Mouse (Mus musculus) embryonic facial prominence, embryonic 12.5 days (tissue): ENCODE data around the gene Aprt. TPM values are rescaled to one million over a fixed set of nuclear protein-coding genes. Genes with fewer than 3 reads are reported as not detected.

Experiments
- ATAC-seq: fragments of 200-750 bp; cut with Nextera tagmentation; 2 replicates; pipeline ENCODE4 v1.8.0; 2017; ENCODE audit not compliant: insufficient number of reproducible peaks, insufficient read depth, low FRiP score, low TSS enrichment
- H3K27ac ChIP-seq: fragments of 300-500 bp; sonication (generic); 2 replicates; pipeline ENCODE4 v1.5.1; 2016; ENCODE audit warnings: mild to moderate bottlenecking
- H3K27me3 ChIP-seq: fragments of 300-500 bp; sonication (generic); 2 replicates; pipeline ENCODE4 v1.6.1; 2016; ENCODE audit warnings: mild to moderate bottlenecking, moderate library complexity
- H3K36me3 ChIP-seq: fragments of 300-500 bp; sonication (generic); 2 replicates; pipeline ENCODE4 v1.6.1; 2016; ENCODE audit warnings: mild to moderate bottlenecking
- H3K4me1 ChIP-seq: fragments of 300-500 bp; sonication (generic); 2 replicates; pipeline ENCODE4 v1.6.1; 2016
- H3K4me2 ChIP-seq: fragments of 300-500 bp; sonication (generic); replicated peaks from 2 replicates; pipeline ENCODE4 v1.6.1; 2016; ENCODE audit warnings: mild to moderate bottlenecking, moderate library complexity
- H3K4me3 ChIP-seq: fragments of 300-500 bp; sonication (generic); 2 replicates; pipeline ENCODE4 v1.5.1; 2016; ENCODE audit warnings: mild to moderate bottlenecking
- H3K9ac ChIP-seq: fragments of 300-500 bp; sonication (generic); 2 replicates; pipeline ENCODE4 v1.6.1; 2016; ENCODE audit warnings: mild to moderate bottlenecking, moderate library complexity
- H3K9me3 ChIP-seq: fragments of 300-500 bp; sonication (generic); 2 replicates; pipeline ENCODE4 v1.6.1; 2016; ENCODE audit warnings: mild to moderate bottlenecking, moderate library complexity
- WGBS: fragments of 180-500 bp; shearing (Covaris S2); methylation state at CpG from one replicate; pipeline ENCODE4 v1.1.7; 2016; 5-methylcytosine and 5-hydroxymethylcytosine counted together
- polyA plus RNA-seq: library from polyadenylated mRNA; unstranded; fragments of >200 nt; fragmentation: Nextera tagmentation; extraction: Ambion mirVana; gene quantifications from 2 replicates; pipeline ENCODE4 v1.2.1, GENCODE M21; 2016

Aprt gene
- polyA plus RNA-seq, 1 experiment from 2014 or later = 289 TPM

GRCm38 (mm10) chr8:122610612-122611277 lies 34.0 kb upstream of the Aprt start:
- Histone ChIP-seq H3K36me3 (peaks cover 14% of the 10 kb centered on the region), H3K9me3 (no peaks in the 10 kb centered on the region), H3K9ac (peak overlapping the region; percentile 66), H3K4me2 (peak overlapping the region; percentile 88), H3K4me1 (peaks cover 16% of the 10 kb centered on the region), H3K27me3 (no peaks in the 10 kb centered on the region), H3K4me3 (peak overlapping the region; percentile 76), H3K27ac (0 out of 2 replicates have a peak overlapping the region, but pooled peaks have one; percentile 60)
- ATAC-seq = no peak; the same call in 1 of the 2 replicates
- WGBS = 4% methylated on average over 20 of the region's 20 CpGs

- H3K4me2 ChIP-seq = peak overlapping the region; percentile 88; the same call in 1 of the 2 replicates
- H3K36me3 ChIP-seq = peaks cover 14% of the 10 kb centered on the region
- peak overlapping the region; percentile 76; the same call in 1 of the 2 replicates for H3K4me3 ChIP-seq
- H3K27me3 ChIP-seq = no peaks in the 10 kb centered on the region
- no peak overlapping the region for H3K9ac ChIP-seq
- no peak overlapping the region for H3K27ac ChIP-seq
- no peak for ATAC-seq
- 64% methylated on average over 4 of the region's 4 CpGs for WGBS
- peaks cover 16% of the 10 kb centered on the region for H3K4me1 ChIP-seq
- no peaks in the 10 kb centered on the region for H3K9me3 ChIP-seq
Observed at GRCm38 (mm10) chr8:122610209-122610608, 33.5 kb upstream of the Aprt start.

GRCm38 (mm10) chr8:122606810-122607209 lies 30.1 kb upstream of the Aprt start:
- no peak overlapping the region for H3K4me3 ChIP-seq
- WGBS = 82% methylated on average over 11 of the region's 12 CpGs
- H3K4me1 ChIP-seq = peaks cover 7% of the 10 kb centered on the region
- H3K27me3 ChIP-seq = no peaks in the 10 kb centered on the region
- H3K27ac ChIP-seq = no peak overlapping the region
- no peaks in the 10 kb centered on the region for H3K36me3 ChIP-seq
- H3K9ac ChIP-seq = no peak overlapping the region
- H3K4me2 ChIP-seq = no peak overlapping the region
- ATAC-seq = no peak
- no peaks in the 10 kb centered on the region for H3K9me3 ChIP-seq

GRCm38 (mm10) chr8:122605367-122605766 lies 28.7 kb upstream of the Aprt start:
- no peak overlapping the region for H3K4me2 ChIP-seq
- no peaks in the 10 kb centered on the region for H3K27me3 ChIP-seq
- no peaks in the 10 kb centered on the region for H3K9me3 ChIP-seq
- 78% methylated on average over 4 of the region's 4 CpGs for WGBS
- no peak overlapping the region for H3K27ac ChIP-seq
- H3K36me3 ChIP-seq = no peaks in the 10 kb centered on the region
- H3K4me1 ChIP-seq = peaks cover under 1% of the 10 kb centered on the region; the same call in 1 of the 2 replicates
- no peak overlapping the region for H3K9ac ChIP-seq
- H3K4me3 ChIP-seq = no peak overlapping the region
- ATAC-seq = no peak

- WGBS = 67% methylated on average over 1 of the region's 1 CpGs
- no peaks in the 10 kb centered on the region for H3K9me3 ChIP-seq
Observed at GRCm38 (mm10) chr8:122604640-122605039, 27.9 kb upstream of the Aprt start.

GRCm38 (mm10) chr8:122600666-122601065 lies 24.0 kb upstream of the Aprt start:
- ATAC-seq = no peak
- 0 out of 2 replicates have a peak, but pooled peaks cover 6% of the 10 kb centered on the region for H3K36me3 ChIP-seq
- no peak overlapping the region for H3K4me3 ChIP-seq
- no peaks in the 10 kb centered on the region for H3K4me1 ChIP-seq
- H3K4me2 ChIP-seq = no peak overlapping the region
- no peak overlapping the region for H3K9ac ChIP-seq
- H3K27me3 ChIP-seq = no peaks in the 10 kb centered on the region
- H3K27ac ChIP-seq = no peak overlapping the region
- no peaks in the 10 kb centered on the region for H3K9me3 ChIP-seq
- WGBS = 93% methylated on average over 9 of the region's 9 CpGs

More at GRCm38 (mm10) chr8:122604640-122605039, 27.9 kb upstream of the Aprt start:
- H3K27ac ChIP-seq = no peak overlapping the region
- H3K9ac ChIP-seq = no peak overlapping the region
- no peak overlapping the region for H3K4me2 ChIP-seq
- no peaks in the 10 kb centered on the region for H3K36me3 ChIP-seq
- H3K27me3 ChIP-seq = no peaks in the 10 kb centered on the region
- H3K4me1 ChIP-seq = no peaks in the 10 kb centered on the region
- no peak for ATAC-seq
- H3K4me3 ChIP-seq = no peak overlapping the region

GRCm38 (mm10) chr8:122596031-122596430 lies 19.3 kb upstream of the Aprt start:
- no peaks in the 10 kb centered on the region for H3K4me1 ChIP-seq

GRCm38 (mm10) chr8:122593783-122594507 lies 17.2 kb upstream of the Aprt start:
- WGBS = 72% methylated on average over 19 of the region's 19 CpGs
- H3K27ac ChIP-seq = no peak overlapping the region
- H3K4me3 ChIP-seq = no peak overlapping the region
- no peaks in the 10 kb centered on the region for H3K9me3 ChIP-seq
- no peaks in the 10 kb centered on the region for H3K4me1 ChIP-seq
- no peak overlapping the region for H3K9ac ChIP-seq
- H3K36me3 ChIP-seq = no peaks in the 10 kb centered on the region
- H3K27me3 ChIP-seq = no peaks in the 10 kb centered on the region
- no peak for ATAC-seq
- no peak overlapping the region for H3K4me2 ChIP-seq

More at GRCm38 (mm10) chr8:122596031-122596430, 19.3 kb upstream of the Aprt start:
- H3K9ac ChIP-seq = no peak overlapping the region
- H3K27me3 ChIP-seq = no peaks in the 10 kb centered on the region
- WGBS = 49% methylated on average over 4 of the region's 4 CpGs
- ATAC-seq = no peak
- no peak overlapping the region for H3K27ac ChIP-seq
- H3K9me3 ChIP-seq = no peaks in the 10 kb centered on the region
- H3K4me2 ChIP-seq = no peak overlapping the region
- 0 out of 2 replicates have a peak, but pooled peaks cover 6% of the 10 kb centered on the region for H3K36me3 ChIP-seq
- no peak overlapping the region for H3K4me3 ChIP-seq

- WGBS = 68% methylated on average over 12 of the region's 12 CpGs
- Histone ChIP-seq H3K4me2 (no peak overlapping the region), H3K4me1 (no peaks in the 10 kb centered on the region), H3K36me3 (no peaks in the 10 kb centered on the region), H3K27me3 (no peaks in the 10 kb centered on the region), H3K9ac (no peak overlapping the region), H3K27ac (no peak overlapping the region), H3K9me3 (no peaks in the 10 kb centered on the region), H3K4me3 (no peak overlapping the region)
- ATAC-seq = no peak
Observed at GRCm38 (mm10) chr8:122593240-122593639, 16.5 kb upstream of the Aprt start.

- Histone ChIP-seq H3K4me2 (no peak overlapping the region), H3K36me3 (no peaks in the 10 kb centered on the region), H3K4me3 (no peak overlapping the region), H3K27ac (no peak overlapping the region), H3K4me1 (no peaks in the 10 kb centered on the region), H3K9ac (no peak overlapping the region), H3K9me3 (no peaks in the 10 kb centered on the region), H3K27me3 (no peaks in the 10 kb centered on the region; the same call in 1 of the 2 replicates)
- WGBS = 83% methylated on average over 10 of the region's 10 CpGs
- ATAC-seq = no peak
Observed at GRCm38 (mm10) chr8:122586749-122587148, 10.0 kb upstream of the Aprt start.

GRCm38 (mm10) chr8:122586171-122586570 lies 9.5 kb upstream of the Aprt start:
- Histone ChIP-seq H3K4me3 (no peak overlapping the region), H3K4me2 (no peak overlapping the region), H3K27ac (no peak overlapping the region), H3K27me3 (no peaks in the 10 kb centered on the region; the same call in 1 of the 2 replicates), H3K36me3 (no peaks in the 10 kb centered on the region), H3K9ac (no peak overlapping the region), H3K4me1 (no peaks in the 10 kb centered on the region), H3K9me3 (no peaks in the 10 kb centered on the region)
- ATAC-seq = no peak
- 47% methylated on average over 7 of the region's 7 CpGs for WGBS

- H3K4me1 ChIP-seq = no peaks in the 10 kb centered on the region
- no peak overlapping the region for H3K9ac ChIP-seq
- H3K36me3 ChIP-seq = no peaks in the 10 kb centered on the region
- no peak overlapping the region for H3K27ac ChIP-seq
- H3K27me3 ChIP-seq = no peaks in the 10 kb centered on the region; the same call in 1 of the 2 replicates
- no peak overlapping the region for H3K4me2 ChIP-seq
- no peak for ATAC-seq
- no peak overlapping the region for H3K4me3 ChIP-seq
- no peaks in the 10 kb centered on the region for H3K9me3 ChIP-seq
- 49% methylated on average over 14 of the region's 14 CpGs for WGBS
Observed at GRCm38 (mm10) chr8:122585411-122585891, 8.7 kb upstream of the Aprt start.
